Mouse (Mus musculus) midbrain, embryonic 16.5 days (tissue): Measurements from ENCODE around the gene Prdx6. TPM values are rescaled to one million over a fixed set of nuclear protein-coding genes. Genes with fewer than 3 reads are reported as not detected.

Source experiments
- ATAC-seq: fragments of 200-750 bp; cut with Nextera tagmentation; 2 replicates; pipeline ENCODE4 v1.8.0; 2017; ENCODE audit warnings: moderate TSS enrichment
- H3K27ac ChIP-seq: fragments of 300-500 bp; sonication (generic); 2 replicates; pipeline ENCODE4 v1.5.1; 2014; ENCODE audit warnings: mild to moderate bottlenecking, low read length, mixed read lengths
- H3K27me3 ChIP-seq: fragments of 300-500 bp; sonication (generic); 2 replicates; pipeline ENCODE4 v1.6.1; 2014; ENCODE audit warnings: low read depth, low read length, mixed read lengths; ENCODE audit not compliant: control insufficient read depth, insufficient read depth
- H3K36me3 ChIP-seq: fragments of 300-500 bp; sonication (generic); 2 replicates; pipeline ENCODE4 v1.6.1; 2014; ENCODE audit warnings: mild to moderate bottlenecking, low read length, moderate library complexity, mixed read lengths; ENCODE audit not compliant: control insufficient read depth, insufficient read depth
- H3K4me1 ChIP-seq: fragments of 300-500 bp; sonication (generic); 2 replicates; pipeline ENCODE4 v1.6.1; 2014; ENCODE audit warnings: mild to moderate bottlenecking, low read length, mixed read lengths; ENCODE audit not compliant: control insufficient read depth, insufficient read depth
- H3K4me2 ChIP-seq: fragments of 300-500 bp; sonication (generic); 2 replicates; pipeline ENCODE4 v1.6.1; 2014; ENCODE audit warnings: mild to moderate bottlenecking, low read length, mixed read lengths
- H3K4me3 ChIP-seq: fragments of 300-500 bp; sonication (generic); 2 replicates; pipeline ENCODE4 v1.5.1; 2014; ENCODE audit warnings: low read depth, mild to moderate bottlenecking, low read length, moderate library complexity, mixed read lengths
- H3K9ac ChIP-seq: fragments of 300-500 bp; sonication (generic); 2 replicates; pipeline ENCODE4 v1.6.1; 2014; ENCODE audit warnings: low read depth, low read length, mixed read lengths
- H3K9me3 ChIP-seq: fragments of 300-500 bp; sonication (generic); replicated peaks from 2 replicates; pipeline ENCODE4 v1.6.1; 2014; ENCODE audit warnings: mild to moderate bottlenecking, low read length, mixed read lengths; ENCODE audit not compliant: control insufficient read depth, poor library complexity, severe bottlenecking
- WGBS: fragments of 180-500 bp; shearing (Covaris S2); extraction: QIAGEN DNeasy Blood & Tissue Kit; methylation state at CpG from one replicate; pipeline ENCODE4 v1.1.7; 2014; 5-methylcytosine and 5-hydroxymethylcytosine counted together
- polyA plus RNA-seq: library from polyadenylated mRNA; unstranded; fragments of >200 nt; fragmentation: Nextera tagmentation; extraction: Ambion mirVana; gene quantifications from 2 replicates; pipeline ENCODE4 v1.2.1, GENCODE M21; 2015

Prdx6 gene
- polyA plus RNA-seq, 1 experiment from 2014 or later: 137 TPM

- Histone ChIP-seq H3K9ac (no peak overlapping the region), H3K4me2 (no peak overlapping the region), H3K36me3 (peaks cover 5% of the 10 kb centered on the region), H3K27ac (no peak overlapping the region), H3K4me3 (no peak overlapping the region), H3K9me3 (no peaks in the 10 kb centered on the region), H3K27me3 (no peaks in the 10 kb centered on the region), H3K4me1 (peaks cover 22% of the 10 kb centered on the region)
- ATAC-seq: no peak
- 78% methylated on average over 3 of the region's 3 CpGs for WGBS
These were observed 3.8 kb downstream of the Prdx6 start for GRCm38 (mm10) chr1:161247176-161247575.

DNA sequence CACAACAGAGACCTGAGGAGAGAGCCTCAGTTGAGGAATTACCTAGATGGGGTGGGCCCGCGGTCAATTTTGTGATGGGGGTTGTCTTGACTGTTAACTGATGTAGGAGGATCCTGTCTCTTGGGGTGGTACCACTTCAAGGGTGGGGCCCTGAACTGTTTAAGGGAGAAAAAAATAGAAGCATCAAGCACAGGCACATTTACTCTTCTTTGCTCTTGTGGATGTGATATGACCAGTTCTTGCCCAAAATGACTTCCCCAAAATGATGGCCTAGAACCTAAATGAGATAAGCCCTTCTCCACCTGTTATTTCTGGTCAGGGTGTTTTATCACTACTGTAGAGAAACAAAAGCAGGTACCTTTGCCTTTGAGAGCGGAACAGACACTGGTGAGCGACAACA is 13.3 kb downstream of the Prdx6 start:
- H3K9me3 ChIP-seq: no peaks in the 10 kb centered on the region
- no peaks in the 10 kb centered on the region for H3K27me3 ChIP-seq
- no peak overlapping the region for H3K4me2 ChIP-seq
- H3K36me3 ChIP-seq: peaks cover 16% of the 10 kb centered on the region
- H3K27ac ChIP-seq: no peak overlapping the region
- no peaks in the 10 kb centered on the region for H3K4me1 ChIP-seq
- no peak for ATAC-seq
- H3K9ac ChIP-seq: no peak overlapping the region
- WGBS: 97% methylated on average over 4 of the region's 4 CpGs
- H3K4me3 ChIP-seq: no peak overlapping the region

DNA sequence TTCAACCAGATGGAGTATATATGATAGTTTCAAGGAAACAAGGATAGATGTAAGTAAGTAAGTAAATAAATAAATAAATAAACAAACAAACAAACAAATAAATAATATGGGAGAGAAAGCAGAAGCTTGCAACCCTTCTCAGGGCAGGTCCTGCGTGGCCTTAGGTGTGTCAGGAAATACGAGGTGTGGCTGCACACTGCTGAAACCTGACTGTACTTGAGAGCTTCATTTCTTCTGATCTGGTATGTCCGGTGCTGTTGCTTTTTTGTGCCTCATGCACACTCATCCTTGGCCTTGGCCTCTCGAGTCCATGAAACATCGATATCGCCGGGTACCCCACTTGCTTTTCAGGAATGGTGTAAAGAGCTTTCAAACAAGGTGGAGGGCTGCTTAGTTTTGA is 13.7 kb downstream of the Prdx6 start:
- Histone ChIP-seq H3K9ac (no peak overlapping the region), H3K9me3 (no peaks in the 10 kb centered on the region), H3K27ac (no peak overlapping the region), H3K4me3 (no peak overlapping the region), H3K4me1 (no peaks in the 10 kb centered on the region), H3K4me2 (no peak overlapping the region), H3K27me3 (no peaks in the 10 kb centered on the region), H3K36me3 (peaks cover 13% of the 10 kb centered on the region)
- no peak for ATAC-seq
- WGBS: 96% methylated on average over 7 of the region's 7 CpGs

DNA sequence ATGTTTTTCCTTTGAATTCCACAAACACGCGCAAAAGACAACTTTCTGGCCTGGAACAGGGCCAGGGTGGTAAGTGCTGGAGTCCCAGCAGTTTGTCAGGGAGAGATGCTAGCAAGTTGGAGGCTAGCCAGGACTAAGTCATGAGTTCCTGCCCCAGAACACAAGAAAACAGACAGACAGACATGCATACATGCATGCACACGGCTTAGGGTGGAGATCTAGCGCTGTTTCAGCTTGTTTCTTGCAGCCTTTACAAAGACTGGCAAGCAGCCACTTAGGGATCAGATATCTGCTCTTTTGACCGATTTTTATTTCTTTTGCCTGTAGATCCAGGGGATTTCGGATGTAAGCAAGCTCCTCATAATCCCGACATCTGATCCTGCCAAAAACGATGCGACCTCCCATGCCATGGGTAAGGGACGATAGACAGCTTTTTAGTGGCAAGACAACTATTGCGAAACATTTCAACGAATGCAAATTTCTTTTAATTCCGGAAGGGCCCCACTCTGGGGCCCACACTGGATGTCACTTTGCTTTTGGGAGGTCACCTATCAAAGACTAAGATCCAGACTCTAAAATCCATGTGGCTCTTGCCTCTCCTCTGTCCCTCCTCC is 17.7 kb downstream of the Prdx6 start:
- ATAC-seq: no peak
- Histone ChIP-seq H3K36me3 (no peaks in the 10 kb centered on the region), H3K9me3 (no peaks in the 10 kb centered on the region), H3K4me1 (no peaks in the 10 kb centered on the region), H3K4me2 (no peak overlapping the region), H3K27ac (no peak overlapping the region), H3K27me3 (no peaks in the 10 kb centered on the region), H3K9ac (no peak overlapping the region), H3K4me3 (no peak overlapping the region)
- WGBS: 83% methylated on average over 13 of the region's 13 CpGs

GRCm38 (mm10) chr1:161232181-161232580 is 18.8 kb downstream of the Prdx6 start:
- no peak for ATAC-seq
- no peak overlapping the region for H3K4me3 ChIP-seq
- no peak overlapping the region for H3K4me2 ChIP-seq
- H3K27ac ChIP-seq: no peak overlapping the region
- no peaks in the 10 kb centered on the region for H3K27me3 ChIP-seq
- H3K4me1 ChIP-seq: no peaks in the 10 kb centered on the region
- H3K36me3 ChIP-seq: no peaks in the 10 kb centered on the region
- no peaks in the 10 kb centered on the region for H3K9me3 ChIP-seq
- WGBS: 93% methylated on average over 5 of the region's 5 CpGs
- H3K9ac ChIP-seq: no peak overlapping the region

GRCm38 (mm10) chr1:161224837-161225236 is 26.2 kb downstream of the Prdx6 start:
- H3K27me3 ChIP-seq: no peaks in the 10 kb centered on the region

GRCm38 (mm10) chr1:161219816-161220215 is 31.2 kb downstream of the Prdx6 start:
- Histone ChIP-seq H3K4me3 (no peak overlapping the region), H3K36me3 (no peaks in the 10 kb centered on the region), H3K27ac (no peak overlapping the region), H3K9ac (no peak overlapping the region), H3K4me2 (no peak overlapping the region), H3K9me3 (no peaks in the 10 kb centered on the region), H3K4me1 (no peaks in the 10 kb centered on the region), H3K27me3 (no peaks in the 10 kb centered on the region)
- ATAC-seq: no peak
- 77% methylated on average over 3 of the region's 3 CpGs for WGBS

More at GRCm38 (mm10) chr1:161224837-161225236, 26.2 kb downstream of the Prdx6 start:
- no peaks in the 10 kb centered on the region for H3K4me1 ChIP-seq
- no peak overlapping the region for H3K9ac ChIP-seq
- no peak overlapping the region for H3K4me3 ChIP-seq
- no peak overlapping the region for H3K27ac ChIP-seq
- no peak overlapping the region for H3K4me2 ChIP-seq
- no peaks in the 10 kb centered on the region for H3K36me3 ChIP-seq
- H3K9me3 ChIP-seq: no peaks in the 10 kb centered on the region
- ATAC-seq: no peak
- 27% methylated on average over 5 of the region's 5 CpGs for WGBS

DNA sequence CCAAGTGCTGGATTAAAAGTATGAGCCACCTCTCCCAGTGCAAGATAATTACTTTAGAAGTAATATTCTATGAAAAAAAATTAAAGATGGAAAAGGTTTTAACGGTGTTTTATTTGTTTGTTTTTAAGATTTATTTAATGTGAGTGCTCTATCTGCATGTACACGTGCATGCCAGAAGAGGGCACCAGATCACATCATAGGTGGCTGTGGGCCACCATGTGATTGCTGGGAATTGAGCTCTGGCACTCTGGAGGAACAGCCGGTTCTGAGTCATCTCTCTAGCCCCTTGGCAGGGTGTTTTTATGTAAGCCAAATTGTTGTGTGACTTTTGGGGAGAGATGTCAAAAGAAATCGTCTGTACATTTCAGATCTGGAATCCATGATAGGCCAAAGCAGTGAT is 36.6 kb downstream of the Prdx6 start:
- no peak for ATAC-seq
- Histone ChIP-seq H3K4me2 (no peak overlapping the region), H3K9ac (no peak overlapping the region), H3K9me3 (no peaks in the 10 kb centered on the region), H3K36me3 (no peaks in the 10 kb centered on the region), H3K27ac (no peak overlapping the region), H3K27me3 (no peaks in the 10 kb centered on the region), H3K4me3 (no peak overlapping the region), H3K4me1 (no peaks in the 10 kb centered on the region)
- WGBS: 31% methylated on average over 4 of the region's 4 CpGs

DNA sequence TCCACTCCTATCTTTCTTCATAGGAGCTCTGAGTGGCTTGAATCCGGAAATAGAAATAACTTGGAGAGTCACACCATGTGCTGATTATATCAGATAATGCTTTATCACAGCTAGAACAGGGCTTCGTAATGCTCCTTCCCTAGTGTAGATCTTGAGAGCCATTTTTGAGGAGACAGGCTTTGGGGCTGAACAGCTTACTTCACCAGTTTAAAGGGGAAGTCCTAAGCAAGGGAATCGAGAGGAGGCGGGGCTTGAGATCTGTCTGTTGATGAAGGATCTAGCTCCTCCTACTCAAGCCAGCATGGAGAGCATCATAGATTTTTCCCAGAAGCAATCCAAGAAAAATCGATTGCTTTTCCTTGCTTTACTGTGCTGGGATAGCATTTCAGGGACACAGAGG is 51.2 kb downstream of the Prdx6 start:
- Histone ChIP-seq H3K27ac (no peak overlapping the region), H3K9ac (no peak overlapping the region), H3K4me3 (no peak overlapping the region), H3K9me3 (no peaks in the 10 kb centered on the region), H3K4me2 (no peak overlapping the region), H3K27me3 (no peaks in the 10 kb centered on the region), H3K4me1 (no peaks in the 10 kb centered on the region), H3K36me3 (no peaks in the 10 kb centered on the region)
- WGBS: 83% methylated on average over 5 of the region's 5 CpGs
- no peak for ATAC-seq
